Mouse (Mus musculus) bone marrow macrophage, adult 2 months (primary cell): ENCODE measurements around the gene Msl1. TPM values are rescaled to one million over a fixed set of nuclear protein-coding genes. Genes with fewer than 3 reads are reported as not detected.

ENCODE experiments used
- H3K27ac ChIP-seq: 2 replicates; pipeline ENCODE4 v1.5.1; 2012; ENCODE audit warnings: low read depth, low read length; ENCODE audit not compliant: insufficient read depth
- H3K4me1 ChIP-seq: 2 replicates; pipeline ENCODE4 v1.6.1; 2012; ENCODE audit warnings: low read length; ENCODE audit not compliant: control insufficient read depth, insufficient read depth
- H3K4me3 ChIP-seq: 2 replicates; pipeline ENCODE4 v1.5.1; 2012; ENCODE audit warnings: mild to moderate bottlenecking, low read length, moderate library complexity; ENCODE audit not compliant: insufficient read depth
- CTCF ChIP-seq: IDR thresholded peaks from 2 replicates; pipeline ENCODE4 v1.5.1; 2012; ENCODE audit warnings: low read depth, mild to moderate bottlenecking, low read length, moderate library complexity
- POLR2A ChIP-seq: IDR thresholded peaks from 2 replicates; pipeline ENCODE4 v1.6.1; 2012; ENCODE audit warnings: mild to moderate bottlenecking, low read depth, low read length, borderline replicate concordance
- polyA plus RNA-seq: library from polyadenylated mRNA; stranded (reverse); fragments of >200 nt; gene quantifications from 2 replicates; pipeline ENCODE4 v1.2.4, GENCODE M21; 2012; ENCODE audit not compliant: missing spikeins, insufficient read depth, insufficient read length

Msl1 gene
- polyA plus RNA-seq, 1 experiment, result 79.3 TPM

GRCm38 (mm10) chr11:98775348-98776051, 19.8 kb upstream of the Msl1 start:
- peaks cover 34% of the 10 kb centered on the region for H3K4me1 ChIP-seq

GRCm38 (mm10) chr11:98776052-98776764, 19.1 kb upstream of the Msl1 start:
- Histone ChIP-seq H3K4me1 (peaks cover 34% of the 10 kb centered on the region), H3K4me3 (peak overlapping the region; percentile 62), H3K27ac (peak overlapping the region; percentile 94)
- TF ChIP-seq CTCF (no peak), POLR2A (0 out of 2 replicates have a peak, but pooled peaks have one; percentile 13)

More at GRCm38 (mm10) chr11:98775348-98776051, 19.8 kb upstream of the Msl1 start:
- peak overlapping the region; percentile 97 for H3K4me3 ChIP-seq
- no peak for TF ChIP-seq POLR2A
- H3K27ac ChIP-seq, result peak overlapping the region; percentile 94

DNA sequence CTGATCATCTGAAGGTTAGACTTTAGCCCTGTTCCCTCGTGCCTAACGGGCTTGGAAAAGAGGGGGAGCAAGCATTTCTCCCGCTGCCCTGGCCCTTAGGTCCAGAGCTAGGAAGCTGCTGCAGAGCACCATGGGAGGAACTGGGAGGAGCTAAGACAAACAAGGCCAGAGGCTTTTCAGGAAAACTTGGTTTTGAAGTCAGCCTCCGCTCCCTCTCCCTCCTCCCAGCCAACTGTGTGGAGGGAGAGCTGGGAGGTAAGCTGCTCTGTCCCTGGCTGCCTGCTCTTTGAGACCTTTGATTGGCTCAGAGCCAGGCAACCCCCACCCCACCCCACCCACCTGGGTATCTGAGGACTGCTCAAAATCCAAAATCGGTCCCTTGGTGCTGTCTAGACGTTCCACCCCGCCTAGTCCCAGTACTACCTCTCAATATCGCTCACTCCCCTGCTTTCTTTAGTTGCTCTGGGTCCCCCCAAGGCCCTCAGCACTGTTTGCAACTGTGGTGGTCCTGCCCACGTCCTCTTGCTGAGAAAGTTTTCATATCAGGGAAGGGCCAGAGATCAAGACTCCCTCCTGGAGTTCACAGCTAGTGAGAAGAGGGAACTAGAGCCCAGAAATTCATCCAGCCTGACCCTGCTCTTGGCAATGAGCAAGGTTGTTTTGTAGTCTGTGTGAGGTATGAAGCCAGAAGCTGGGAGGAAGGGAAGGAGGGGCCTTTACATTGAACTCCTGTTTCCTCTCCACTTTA, 18.3 kb upstream of the Msl1 start:
- TF ChIP-seq CTCF, result no peak
- no peak for TF ChIP-seq POLR2A

GRCm38 (mm10) chr11:98777888-98778287, 17.4 kb upstream of the Msl1 start:
- Histone ChIP-seq H3K27ac (no peak overlapping the region), H3K4me1 (peaks cover 37% of the 10 kb centered on the region), H3K4me3 (no peak overlapping the region)
- no peak for TF ChIP-seq POLR2A
- no peak for TF ChIP-seq CTCF

More for the DNA sequence above, 18.3 kb upstream of the Msl1 start:
- Histone ChIP-seq H3K4me1 (peaks cover 38% of the 10 kb centered on the region), H3K27ac (peak overlapping the region; percentile 94), H3K4me3 (peak overlapping the region; percentile 62; the same call in 1 of the 2 replicates)

DNA sequence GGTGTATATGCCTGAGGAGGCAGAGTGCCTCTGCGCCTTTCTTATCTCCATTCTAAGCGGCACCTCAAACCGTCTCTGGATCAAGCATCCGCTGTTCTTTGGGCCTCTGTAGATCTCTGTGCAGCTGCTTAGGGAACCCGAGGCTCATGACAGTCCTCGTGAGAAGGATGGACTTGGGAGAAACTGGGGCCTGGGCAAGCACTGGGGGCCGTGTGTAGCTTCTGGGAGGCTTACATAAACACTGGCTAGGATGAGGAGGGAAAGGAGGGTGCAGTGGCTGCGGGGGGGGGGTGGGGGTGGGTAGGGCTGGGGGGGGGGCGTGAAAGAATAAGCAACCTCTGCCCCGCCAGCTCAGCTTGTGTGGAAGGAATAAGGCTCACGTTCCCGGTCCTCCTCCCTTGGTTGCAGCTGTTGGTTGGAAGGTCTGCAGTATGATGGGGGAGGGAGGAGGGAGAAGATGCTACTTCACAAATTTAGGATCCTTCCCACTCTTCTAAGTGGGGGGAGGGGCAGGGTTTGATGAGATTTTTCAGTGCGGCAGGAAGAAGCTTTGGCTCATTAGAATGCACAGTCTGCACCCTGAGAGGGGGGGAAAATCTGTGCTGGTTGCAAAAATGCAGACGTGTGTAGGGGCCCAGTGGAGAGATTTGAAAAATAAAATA, 13.3 kb upstream of the Msl1 start:
- TF ChIP-seq POLR2A (no peak), CTCF (no peak)
- H3K4me1 ChIP-seq, result peaks cover 52% of the 10 kb centered on the region
- no peak overlapping the region for H3K4me3 ChIP-seq
- H3K27ac ChIP-seq, result peak overlapping the region; percentile 93

- Histone ChIP-seq H3K4me1 (peaks cover 51% of the 10 kb centered on the region), H3K27ac (peak overlapping the region; percentile 93), H3K4me3 (peak overlapping the region; percentile 45)
- no peak for TF ChIP-seq CTCF
- TF ChIP-seq POLR2A, result no peak
Observed at GRCm38 (mm10) chr11:98782651-98783235, 12.6 kb upstream of the Msl1 start.

- no peak for TF ChIP-seq CTCF
- TF ChIP-seq POLR2A, result no peak
- H3K27ac ChIP-seq, result peak overlapping the region; percentile 93
- peak overlapping the region; percentile 45 for H3K4me3 ChIP-seq
- peaks cover 49% of the 10 kb centered on the region for H3K4me1 ChIP-seq
Observed at GRCm38 (mm10) chr11:98783236-98783696, 12.1 kb upstream of the Msl1 start.

- no peak overlapping the region for H3K4me3 ChIP-seq
- no peak for TF ChIP-seq POLR2A
- no peak for TF ChIP-seq CTCF
- H3K4me1 ChIP-seq, result peaks cover 51% of the 10 kb centered on the region
- peak overlapping the region; percentile 84; the same call in 1 of the 2 replicates for H3K27ac ChIP-seq
Observed at GRCm38 (mm10) chr11:98784139-98784538, 11.2 kb upstream of the Msl1 start.

DNA sequence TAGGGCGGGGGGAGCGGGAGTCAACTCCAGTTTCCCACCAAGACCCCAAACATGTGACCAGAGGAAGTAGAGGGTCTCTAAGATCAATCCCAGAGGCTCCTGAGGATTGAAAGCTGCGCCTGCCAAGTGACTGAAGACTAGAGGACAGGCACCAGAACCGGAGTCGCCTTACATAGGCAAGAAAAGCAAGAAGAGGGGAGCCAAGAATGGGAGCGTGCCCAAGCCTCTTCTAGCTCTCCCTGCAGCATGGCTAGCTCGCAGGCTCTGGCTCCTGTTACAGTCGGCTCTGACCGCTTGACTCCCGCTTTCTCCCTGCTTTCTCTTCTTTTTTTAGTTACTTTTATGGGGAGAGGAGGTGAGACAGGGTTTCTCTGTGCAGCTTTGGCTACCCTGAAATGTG, 10.1 kb upstream of the Msl1 start:
- TF ChIP-seq CTCF (no peak), POLR2A (no peak)
- H3K4me1 ChIP-seq, result peaks cover 57% of the 10 kb centered on the region
- peak overlapping the region; percentile 87 for H3K27ac ChIP-seq
- H3K4me3 ChIP-seq, result no peak overlapping the region; the same call in 1 of the 2 replicates
